Mouse (Mus musculus): ENCODE data around the gene Gm49336. TPM values are rescaled to one million over a fixed set of nuclear protein-coding genes. Genes with fewer than 3 reads are reported as not detected.

Gm49336 gene
- total RNA-seq, 2 experiments from 2014 or later, result 64.0 to 65.9 TPM

GRCm38 (mm10) chr14:60170845-60171610, 80.3 kb downstream of the Gm49336 start:
- DNase-seq (ENCODE audit: low spot score in 2 of 2), result no peak

- DNase-seq (ENCODE audit: low spot score in 2 of 2), result no peak
Measured at GRCm38 (mm10) chr14:60163367-60163766, 87.9 kb downstream of the Gm49336 start.

Small RNA genes lying within 50 kb of the gene (microRNA-seq; reads per million reads assigned to microRNA genes)
- 0 to 0.20 reads per million in 2 experiments for gene Mir719

Other genes with a start within 250 kb of the Gm49336 start
- 10 to 100 TPM; 42.5 to 44.8 TPM for gene Atp8a2, start 54.3 kb downstream of the Gm49336 start, total RNA-seq (2021)
- gene Nupl1, start 76 bp downstream of the Gm49336 start, total RNA-seq (2021), result under 1 TPM in 1 of 2 experiments, not detected in 1; 0.10 TPM
- 100 to 1,000 TPM; 109 to 112 TPM for gene Mtmr6, start 13.7 kb upstream of the Gm49336 start, total RNA-seq (2021)
- 10 to 100 TPM; 51.1 to 51.8 TPM for gene Amer2, start 121.8 kb upstream of the Gm49336 start, total RNA-seq (2021)